Mouse (Mus musculus) liver, embryonic 15.5 days (tissue): ENCODE results near the gene Mpzl3. TPM values are rescaled to one million over a fixed set of nuclear protein-coding genes. Genes with fewer than 3 reads are reported as not detected.

Experiments
- ATAC-seq: fragments of 200-750 bp; cut with Nextera tagmentation; 2 replicates; pipeline ENCODE4 v1.8.0; 2017; ENCODE audit warnings: moderate number of reproducible peaks, mild to moderate bottlenecking, moderate library complexity; ENCODE audit not compliant: insufficient read depth
- H3K27ac ChIP-seq: fragments of 300-500 bp; sonication (generic); replicated peaks from 2 replicates; pipeline ENCODE4 v1.5.1; 2015; ENCODE audit warnings: mild to moderate bottlenecking, inconsistent platforms
- H3K27me3 ChIP-seq: fragments of 300-500 bp; sonication (generic); 2 replicates; pipeline ENCODE4 v1.6.1; 2015; ENCODE audit warnings: mild to moderate bottlenecking, inconsistent platforms
- H3K36me3 ChIP-seq: fragments of 300-500 bp; sonication (generic); replicated peaks from 2 replicates; pipeline ENCODE4 v1.6.1; 2015; ENCODE audit warnings: moderate library complexity, mild to moderate bottlenecking, inconsistent platforms
- H3K4me1 ChIP-seq: fragments of 300-500 bp; sonication (generic); replicated peaks from 2 replicates; pipeline ENCODE4 v1.6.1; 2015; ENCODE audit warnings: inconsistent platforms
- H3K4me2 ChIP-seq: fragments of 300-500 bp; sonication (generic); 2 replicates; pipeline ENCODE4 v1.6.1; 2015; ENCODE audit warnings: moderate library complexity, mild to moderate bottlenecking, inconsistent platforms
- H3K4me3 ChIP-seq: fragments of 300-500 bp; sonication (generic); replicated peaks from 2 replicates; pipeline ENCODE4 v1.5.1; 2015; ENCODE audit warnings: mild to moderate bottlenecking, inconsistent platforms
- H3K9ac ChIP-seq: fragments of 300-500 bp; sonication (generic); 2 replicates; pipeline ENCODE4 v1.6.1; 2015; ENCODE audit warnings: moderate library complexity, mild to moderate bottlenecking, inconsistent platforms
- H3K9me3 ChIP-seq: fragments of 300-500 bp; sonication (generic); replicated peaks from 2 replicates; pipeline ENCODE4 v1.6.1; 2016; ENCODE audit warnings: inconsistent platforms
- WGBS: fragments of 180-500 bp; shearing (Covaris S2); methylation state at CpG from one replicate; pipeline ENCODE4 v1.1.7; 2015; ENCODE audit warnings: mixed read lengths; ENCODE audit not compliant: insufficient replicate concordance; 5-methylcytosine and 5-hydroxymethylcytosine counted together
- polyA plus RNA-seq: library from polyadenylated mRNA; unstranded; fragments of >200 nt; fragmentation: Nextera tagmentation; extraction: Ambion mirVana; gene quantifications from 2 replicates; pipeline ENCODE4 v1.2.1, GENCODE M21; 2015

The Mpzl3 gene
- polyA plus RNA-seq, result 0.79 and 1.1 TPM in 2 replicates

DNA sequence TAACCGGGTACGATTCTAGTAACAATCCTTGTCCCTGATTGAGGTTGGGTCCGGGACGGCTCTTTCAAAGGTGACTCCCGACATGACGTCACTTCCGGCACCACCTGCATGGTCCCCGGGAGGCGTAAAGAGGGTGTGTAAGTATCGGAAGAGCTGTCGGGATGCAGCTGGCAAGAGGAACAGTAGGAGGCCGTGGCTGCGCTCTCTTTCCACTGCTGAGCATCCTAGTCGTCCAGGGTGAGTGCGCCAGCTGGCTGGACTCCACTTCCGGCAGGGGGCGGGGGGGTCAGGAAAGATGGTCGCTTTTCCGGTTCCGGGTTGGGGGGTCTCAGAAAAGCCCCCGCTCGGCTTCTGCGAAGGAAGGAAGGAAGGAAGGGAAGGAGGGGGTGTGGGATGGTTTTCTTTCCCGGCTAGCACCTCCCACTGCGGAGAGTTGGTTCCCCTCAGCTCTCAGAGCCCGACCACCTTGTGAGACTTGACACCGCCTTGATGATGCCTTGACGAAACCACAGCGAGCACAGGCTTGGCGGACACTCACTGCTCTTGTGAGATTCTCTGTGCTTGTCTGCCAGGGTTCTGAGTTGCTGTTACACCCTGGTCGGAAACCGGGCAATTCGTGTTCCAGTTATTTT lies at the start of gene Mpzl3:
TSS of gene Mpzl3 (plus strand) at position 105 of the 632 bp plus-strand sequence.
- Histone ChIP-seq H3K9ac (peak within 1 kb of the TSS; percentile 3; the same call in 1 of the 2 replicates), H3K4me2 (peak within 1 kb of the TSS; percentile 62), H3K27me3 (peaks cover 37% of the 10 kb centered on the region), H3K4me3 (peak within 1 kb of the TSS; percentile 60), H3K9me3 (no peaks in the 10 kb centered on the region), H3K27ac (peak within 1 kb of the TSS; percentile 83), H3K4me1 (no peaks in the 10 kb centered on the region; the same call in 1 of the 2 replicates), H3K36me3 (0 out of 2 replicates have a peak, but pooled peaks cover 3% of the 10 kb centered on the region)
- WGBS, result under 1% methylated on average over 32 of the region's 33 CpGs
- peak; percentile 51; the same call in 1 of the 2 replicates for ATAC-seq

DNA sequence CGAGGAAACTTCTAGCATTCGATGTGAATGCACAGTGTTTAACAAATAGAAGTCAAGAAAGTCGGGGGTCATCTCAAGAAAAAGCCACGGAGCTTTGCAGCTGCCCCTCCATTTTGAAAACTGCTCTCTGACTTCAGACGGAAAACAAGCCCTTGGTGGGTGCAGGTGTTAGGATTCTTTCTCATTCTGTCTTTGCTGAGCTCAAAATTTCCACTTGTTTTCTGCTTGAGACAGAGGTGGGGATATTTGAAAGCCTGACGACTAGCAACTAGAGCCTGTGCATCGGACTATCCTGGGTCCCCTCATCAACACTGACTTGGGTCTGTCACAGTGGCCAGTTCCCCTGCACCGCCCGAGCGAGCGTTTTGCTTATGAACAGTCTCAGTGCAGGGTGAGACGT lies 47.6 kb upstream of the Mpzl3 start:
- no peaks in the 10 kb centered on the region for H3K4me1 ChIP-seq
- no peak overlapping the region for H3K27ac ChIP-seq
- no peaks in the 10 kb centered on the region for H3K9me3 ChIP-seq
- H3K9ac ChIP-seq, result no peak overlapping the region
- no peak overlapping the region for H3K4me2 ChIP-seq
- ATAC-seq, result no peak
- 53% methylated on average over 12 of the region's 12 CpGs for WGBS
- H3K27me3 ChIP-seq, result peaks cover 11% of the 10 kb centered on the region; the same call in 1 of the 2 replicates
- H3K36me3 ChIP-seq, result no peaks in the 10 kb centered on the region
- H3K4me3 ChIP-seq, result no peak overlapping the region

DNA sequence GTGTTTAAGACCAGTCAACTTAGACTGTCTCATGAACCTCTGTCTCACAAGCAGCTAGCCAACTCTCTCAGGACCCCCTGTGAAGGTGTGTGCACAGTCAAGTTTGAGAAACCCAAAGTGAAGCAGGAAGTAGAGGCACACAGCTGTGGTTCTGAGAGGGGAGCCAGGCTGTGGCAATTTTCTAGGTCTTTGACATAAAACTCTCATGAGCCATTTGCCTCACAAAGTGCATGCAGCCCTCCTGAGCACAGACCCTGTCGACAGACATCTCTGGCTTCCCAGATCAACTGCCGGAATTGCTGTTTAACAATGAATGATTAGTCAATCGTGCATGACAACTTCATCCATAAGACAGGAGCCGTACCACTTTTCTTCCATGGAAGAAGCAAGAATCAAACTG lies 46.6 kb upstream of the Mpzl3 start:
- Histone ChIP-seq H3K4me1 (no peaks in the 10 kb centered on the region), H3K9ac (no peak overlapping the region), H3K9me3 (no peaks in the 10 kb centered on the region), H3K27me3 (peaks cover 6% of the 10 kb centered on the region; the same call in 1 of the 2 replicates), H3K4me2 (no peak overlapping the region), H3K4me3 (no peak overlapping the region), H3K36me3 (no peaks in the 10 kb centered on the region), H3K27ac (no peak overlapping the region)
- ATAC-seq, result no peak
- 77% methylated on average over 4 of the region's 4 CpGs for WGBS

DNA sequence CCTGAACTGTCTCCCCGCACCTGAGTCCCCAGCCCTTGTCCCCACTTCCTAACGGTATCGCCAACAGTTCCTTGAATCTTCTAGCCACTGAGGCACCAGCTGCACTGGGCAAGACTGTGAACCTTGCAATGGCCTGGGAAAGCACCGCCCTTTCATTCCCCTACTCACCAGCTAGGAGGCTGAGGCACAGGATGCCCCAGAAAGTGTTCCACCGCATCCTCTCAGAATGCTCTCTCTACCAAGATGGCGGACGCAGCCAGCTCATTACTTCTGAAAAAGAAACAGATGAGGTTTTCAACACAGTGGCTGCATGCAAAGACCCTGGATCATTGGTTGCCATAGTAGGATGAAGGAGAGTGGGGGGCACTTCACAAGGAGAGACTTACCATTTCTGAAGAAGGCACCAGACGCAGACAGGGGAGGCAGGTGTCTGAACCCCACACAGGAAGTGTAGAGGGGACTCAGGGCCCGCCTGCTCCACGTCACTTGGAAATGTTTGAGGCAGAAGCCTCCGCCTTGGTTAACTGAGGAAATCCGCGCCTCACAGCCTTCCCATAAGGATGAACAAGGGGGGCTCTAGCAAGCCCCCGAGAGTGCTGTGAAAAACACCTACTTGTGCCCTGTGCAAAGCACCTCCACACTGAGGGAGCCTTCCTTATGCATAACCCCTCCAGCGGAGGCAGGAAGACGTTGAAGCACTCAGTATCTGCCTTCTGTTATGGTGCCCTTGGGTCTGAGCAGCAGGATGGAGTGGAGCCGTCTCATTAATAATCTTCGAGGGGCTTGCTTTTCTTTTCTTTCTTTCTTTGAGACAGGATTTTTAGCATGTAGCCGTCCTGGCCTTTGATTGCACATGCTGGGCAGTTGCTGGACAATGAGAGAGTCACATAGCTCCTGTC lies 45.6 kb upstream of the Mpzl3 start, which contains the start of gene Cd3e:
TSS of gene Cd3e (minus strand) at position 448 of the 899 bp plus-strand sequence.
- ATAC-seq, result no peak
- H3K27me3 ChIP-seq, result peaks cover 6% of the 10 kb centered on the region; the same call in 1 of the 2 replicates
- H3K4me2 ChIP-seq, result no peak within 1 kb of the TSS
- no peak within 1 kb of the TSS for H3K27ac ChIP-seq
- 72% methylated on average over 19 of the region's 19 CpGs for WGBS
- no peaks in the 10 kb centered on the region for H3K9me3 ChIP-seq
- no peaks in the 10 kb centered on the region for H3K36me3 ChIP-seq
- no peaks in the 10 kb centered on the region for H3K4me1 ChIP-seq
- H3K9ac ChIP-seq, result no peak within 1 kb of the TSS
- H3K4me3 ChIP-seq, result no peak within 1 kb of the TSS

DNA sequence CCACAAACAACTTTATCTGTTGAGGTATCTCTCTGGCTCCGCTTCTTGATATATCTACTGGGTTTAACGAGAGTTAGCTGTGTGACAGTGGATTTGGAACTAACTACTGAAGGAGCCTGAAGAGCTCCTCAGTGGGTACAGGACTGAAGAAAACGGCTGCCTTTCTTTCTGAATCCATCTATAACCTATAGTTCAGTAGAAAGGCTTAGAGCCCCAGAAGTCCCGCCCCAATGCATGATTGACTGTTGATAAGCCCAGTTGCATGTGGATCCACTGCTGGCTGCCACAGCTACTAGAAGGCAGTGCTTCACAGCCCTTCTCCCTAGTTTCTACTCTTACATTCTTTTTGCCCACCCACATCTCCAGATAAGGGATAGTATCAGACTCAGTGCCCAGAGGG lies 44.5 kb upstream of the Mpzl3 start:
- Histone ChIP-seq H3K27me3 (peaks cover 6% of the 10 kb centered on the region; the same call in 1 of the 2 replicates), H3K9ac (no peak overlapping the region), H3K4me2 (no peak overlapping the region), H3K27ac (no peak overlapping the region), H3K9me3 (no peaks in the 10 kb centered on the region), H3K4me1 (no peaks in the 10 kb centered on the region), H3K4me3 (no peak overlapping the region), H3K36me3 (no peaks in the 10 kb centered on the region)
- no peak for ATAC-seq
- 34% methylated on average over 4 of the region's 4 CpGs for WGBS

DNA sequence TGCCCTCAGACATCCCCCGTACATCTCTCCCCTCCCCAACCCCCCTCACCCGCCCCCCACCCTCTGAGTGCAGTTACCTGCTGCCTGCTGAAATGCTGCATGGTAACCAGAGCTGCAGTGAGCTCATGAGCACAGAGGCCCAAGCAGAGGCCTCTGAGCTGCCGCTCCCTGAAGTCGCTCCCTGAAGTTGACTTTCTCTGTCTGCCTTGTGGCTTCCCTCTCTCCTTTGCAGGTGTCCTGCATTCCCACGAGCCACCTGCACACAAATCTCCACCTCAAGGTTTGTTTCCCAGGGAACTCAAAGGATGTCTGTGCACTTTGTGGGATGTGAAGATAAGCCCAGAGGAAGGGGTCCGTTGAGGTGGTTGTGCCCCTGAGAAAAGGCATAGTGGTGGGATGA lies 43.7 kb upstream of the Mpzl3 start:
- WGBS, result 40% methylated on average over 6 of the region's 6 CpGs
- H3K4me2 ChIP-seq, result no peak overlapping the region
- no peaks in the 10 kb centered on the region for H3K9me3 ChIP-seq
- H3K4me3 ChIP-seq, result no peak overlapping the region
- no peak overlapping the region for H3K9ac ChIP-seq
- no peaks in the 10 kb centered on the region for H3K4me1 ChIP-seq
- H3K27ac ChIP-seq, result no peak overlapping the region
- peaks cover 6% of the 10 kb centered on the region; the same call in 1 of the 2 replicates for H3K27me3 ChIP-seq
- H3K36me3 ChIP-seq, result no peaks in the 10 kb centered on the region
- no peak for ATAC-seq

DNA sequence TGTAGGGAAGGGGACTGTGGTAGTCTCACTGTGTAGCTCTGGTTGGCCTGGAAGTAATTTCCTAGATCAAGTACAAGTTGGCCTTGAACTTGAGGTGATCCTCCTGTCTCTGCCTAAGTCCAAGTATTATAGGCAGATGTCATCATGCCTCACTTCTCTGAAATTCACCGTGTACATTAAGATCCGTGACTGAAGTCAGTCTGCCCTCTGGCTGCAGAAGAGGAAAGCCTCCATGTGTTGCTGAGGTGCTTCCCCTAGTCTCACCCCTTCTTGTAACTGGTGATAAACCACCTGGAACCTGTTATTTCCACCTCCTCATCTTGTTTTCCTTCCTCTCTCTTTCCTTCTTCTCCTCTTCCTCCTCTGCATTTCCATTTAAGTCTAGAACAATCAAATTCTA lies 40.1 kb upstream of the Mpzl3 start:
- ATAC-seq, result no peak
- Histone ChIP-seq H3K4me1 (no peaks in the 10 kb centered on the region), H3K27ac (no peak overlapping the region), H3K9me3 (no peaks in the 10 kb centered on the region), H3K36me3 (no peaks in the 10 kb centered on the region), H3K9ac (no peak overlapping the region), H3K4me2 (no peak overlapping the region), H3K4me3 (no peak overlapping the region), H3K27me3 (0 out of 2 replicates have a peak, but pooled peaks cover 5% of the 10 kb centered on the region)
- 36% methylated on average over 2 of the region's 2 CpGs for WGBS

DNA sequence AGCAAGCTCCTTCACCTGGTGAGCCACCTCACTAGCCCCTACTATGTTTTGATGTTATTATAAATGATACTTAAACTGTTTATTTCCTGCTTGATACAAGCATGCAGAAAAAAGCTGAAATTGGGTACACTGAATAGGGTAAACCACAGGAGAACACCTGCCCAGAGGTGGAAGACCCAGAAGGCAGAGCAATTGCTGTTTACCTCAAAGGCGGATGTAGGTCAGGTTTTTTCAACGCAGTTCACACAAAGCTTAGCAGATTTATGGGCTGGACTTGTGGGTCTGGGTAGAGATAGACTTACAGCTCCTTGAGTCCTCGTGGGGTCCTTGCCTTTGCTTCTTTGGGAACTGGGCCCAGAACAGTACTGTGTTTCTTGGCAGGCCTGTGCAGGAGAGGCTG lies 39.1 kb upstream of the Mpzl3 start:
- Histone ChIP-seq H3K36me3 (no peaks in the 10 kb centered on the region), H3K27ac (no peak overlapping the region), H3K4me3 (no peak overlapping the region), H3K27me3 (0 out of 2 replicates have a peak, but pooled peaks cover 5% of the 10 kb centered on the region), H3K9ac (no peak overlapping the region), H3K4me2 (no peak overlapping the region), H3K9me3 (no peaks in the 10 kb centered on the region), H3K4me1 (no peaks in the 10 kb centered on the region)
- no peak for ATAC-seq
- WGBS, result 46% methylated on average over 3 of the region's 3 CpGs

DNA sequence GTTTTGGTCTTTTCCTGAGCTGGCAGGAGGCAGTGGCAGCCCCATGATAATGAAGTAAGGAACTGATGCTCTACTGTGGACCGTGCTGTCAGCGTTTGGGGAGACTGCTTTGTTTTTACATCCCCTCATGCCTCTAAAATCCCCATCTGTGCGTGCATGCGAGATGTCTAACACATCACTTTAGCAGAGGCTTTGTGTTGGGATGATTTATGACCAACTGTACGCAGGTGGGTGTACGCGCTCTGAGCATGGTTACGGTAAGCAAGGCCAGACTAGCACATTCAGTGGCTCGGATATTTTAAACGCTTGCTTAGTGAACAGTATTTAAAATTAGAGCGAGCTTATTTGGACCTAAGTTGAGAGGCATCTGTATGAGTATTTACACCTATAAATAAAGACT lies 37.0 kb upstream of the Mpzl3 start:
- Histone ChIP-seq H3K27me3 (0 out of 2 replicates have a peak, but pooled peaks cover 3% of the 10 kb centered on the region), H3K9me3 (no peaks in the 10 kb centered on the region), H3K4me1 (no peaks in the 10 kb centered on the region), H3K27ac (no peak overlapping the region), H3K36me3 (no peaks in the 10 kb centered on the region), H3K9ac (no peak overlapping the region), H3K4me3 (no peak overlapping the region), H3K4me2 (no peak overlapping the region)
- 72% methylated on average over 11 of the region's 11 CpGs for WGBS
- no peak for ATAC-seq

DNA sequence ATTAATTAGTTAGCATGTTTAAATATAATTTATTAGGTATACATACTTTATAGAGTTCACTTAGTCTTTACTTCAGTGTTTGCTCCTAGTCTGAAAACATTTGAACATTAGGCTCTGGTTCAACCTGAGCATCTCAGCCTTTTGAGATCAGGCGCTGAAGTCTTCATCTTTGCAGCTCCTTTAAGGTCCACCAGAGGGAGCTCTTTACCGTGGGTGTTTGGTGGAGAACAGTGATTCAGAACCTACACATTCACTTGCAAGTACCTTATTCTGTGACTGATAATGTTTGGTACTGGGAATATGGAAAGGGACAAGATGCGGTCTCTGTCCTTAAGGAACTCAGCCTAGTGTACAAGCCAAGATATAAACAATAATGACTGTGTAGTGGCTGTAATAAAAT lies 32.2 kb upstream of the Mpzl3 start:
- H3K27ac ChIP-seq, result no peak overlapping the region
- no peak overlapping the region for H3K4me2 ChIP-seq
- peaks cover 11% of the 10 kb centered on the region for H3K27me3 ChIP-seq
- no peak overlapping the region for H3K4me3 ChIP-seq
- no peaks in the 10 kb centered on the region for H3K36me3 ChIP-seq
- no peak for ATAC-seq
- H3K9ac ChIP-seq, result no peak overlapping the region
- WGBS, result 8% methylated on average over 3 of the region's 3 CpGs
- H3K9me3 ChIP-seq, result no peaks in the 10 kb centered on the region
- H3K4me1 ChIP-seq, result no peaks in the 10 kb centered on the region

DNA sequence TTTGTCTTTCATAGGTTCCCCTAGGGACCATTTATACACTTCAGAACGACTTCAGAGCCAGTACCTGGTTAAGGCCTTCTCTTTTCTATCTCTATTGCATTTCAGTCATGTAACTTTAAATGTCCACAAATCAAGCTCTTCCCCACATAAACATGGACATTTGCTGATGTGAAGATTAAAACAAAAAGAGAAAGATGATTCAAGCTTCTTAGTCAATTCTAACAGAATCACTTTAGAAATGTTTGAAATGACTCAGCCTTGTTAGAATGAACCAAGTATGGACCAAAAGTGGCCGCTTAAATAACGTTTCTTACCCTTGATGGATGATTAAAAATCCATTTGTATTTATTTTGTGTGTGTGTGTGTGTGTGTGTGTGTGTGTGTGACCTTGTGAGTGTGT lies 31.3 kb upstream of the Mpzl3 start:
- Histone ChIP-seq H3K4me3 (no peak overlapping the region), H3K9ac (no peak overlapping the region), H3K27me3 (peaks cover 16% of the 10 kb centered on the region), H3K36me3 (no peaks in the 10 kb centered on the region), H3K4me1 (no peaks in the 10 kb centered on the region), H3K9me3 (no peaks in the 10 kb centered on the region), H3K4me2 (no peak overlapping the region), H3K27ac (no peak overlapping the region)
- WGBS, result 42% methylated on average over 3 of the region's 3 CpGs
- no peak for ATAC-seq
